Mouse (Mus musculus) layer of hippocampus, adult 2 months (tissue): Measurements from ENCODE around the gene Chad. TPM values are rescaled to one million over a fixed set of nuclear protein-coding genes. Genes with fewer than 3 reads are reported as not detected.
A peak's percentile ranks its signal among the peaks of the same experiment; 100 is the strongest.

Source experiments
- DNase-seq, 2 experiments: peaks; one replicate each; pipeline ENCODE4 v3.0.0; 2022; ENCODE audit warnings: low spot score in 2 of 2
- H3K27ac ChIP-seq: fragments of 200-600 bp; 2 replicates; pipeline ENCODE4 v1.8.1; 2022
- H3K4me3 ChIP-seq: fragments of 200-600 bp; 2 replicates; pipeline ENCODE4 v1.8.1; 2022; ENCODE audit warnings: mild to moderate bottlenecking
- CTCF ChIP-seq: fragments of 200-600 bp; conservative IDR thresholded peaks from 2 replicates; pipeline ENCODE4 v1.8.1; 2022; ENCODE audit warnings: antibody characterized with exemption, mild to moderate bottlenecking, moderate library complexity
- total RNA-seq, 2 experiments: library from RNA; stranded (reverse); gene quantifications; 2 replicates each; pipeline ENCODE4 v1.2.3; 2021

Gene Chad
- total RNA-seq, 2 experiments from 2014 or later, result 0.28 to 0.49 TPM

GRCm38 (mm10) chr11:94610744-94611740 lies 46.2 kb downstream of the Chad start:
- H3K4me3 ChIP-seq, result no peak overlapping the region
- TF ChIP-seq CTCF, result no peak

GRCm38 (mm10) chr11:94614603-94615002 lies 49.8 kb downstream of the Chad start:
- TF ChIP-seq CTCF, result no peak
- no peak for DNase-seq
- Histone ChIP-seq H3K4me3 (no peak overlapping the region), H3K27ac (no peak overlapping the region)

More at GRCm38 (mm10) chr11:94610744-94611740, 46.2 kb downstream of the Chad start:
- H3K27ac ChIP-seq, result 0 out of 2 replicates have a peak overlapping the region, but pooled peaks have one; percentile 29
- no peak for DNase-seq

- Histone ChIP-seq H3K4me3 (no peak overlapping the region), H3K27ac (no peak overlapping the region)
- TF ChIP-seq CTCF, result no peak
- DNase-seq, result no peak
Measured at GRCm38 (mm10) chr11:94615494-94615893, 50.6 kb downstream of the Chad start.

GRCm38 (mm10) chr11:94617646-94618045 lies 52.8 kb downstream of the Chad start:
- TF ChIP-seq CTCF, result no peak
- H3K4me3 ChIP-seq, result no peak overlapping the region
- no peak overlapping the region for H3K27ac ChIP-seq
- DNase-seq, result no peak

Other genes starting within 250 kb of the Chad start
- gene Luc7l3, start 243.1 kb upstream of the Chad start, total RNA-seq, result 100 to 1,000 TPM; 115 to 132 TPM
- gene Ankrd40, start 237.0 kb upstream of the Chad start, total RNA-seq, result 100 to 1,000 TPM; 113 to 119 TPM
- 1 to 10 TPM; 1.2 to 2.2 TPM for gene Abcc3, start 172.1 kb upstream of the Chad start, total RNA-seq
- 10 to 100 TPM; 61.0 to 74.0 TPM for gene Cacna1g, start 90.8 kb upstream of the Chad start, total RNA-seq
- under 1 TPM in 1 of 2 experiments, not detected in 1; 0.18 TPM for gene Spata20, start 78.9 kb upstream of the Chad start, total RNA-seq
- 1 to 10 TPM; 1.6 TPM for gene Epn3, start 65.1 kb upstream of the Chad start, total RNA-seq
- gene Mycbpap, start 43.3 kb upstream of the Chad start, total RNA-seq, result 1 to 10 TPM; 2.2 to 4.6 TPM
- 10 to 100 TPM in 1 of 2 experiments, 1 to 10 TPM in 1; 9.3 to 11.3 TPM for gene Rsad1, start 15.8 kb upstream of the Chad start, total RNA-seq
- 10 to 100 TPM; 18.7 to 19.5 TPM for gene Acsf2, start 36.8 kb downstream of the Chad start, total RNA-seq
- gene Lrrc59, start 64.7 kb downstream of the Chad start, total RNA-seq, result 10 to 100 TPM; 74.8 to 75.8 TPM
- gene Mrpl27, start 88.7 kb downstream of the Chad start, total RNA-seq, result 10 to 100 TPM; 60.8 to 66.0 TPM
- gene Eme1, start 88.9 kb downstream of the Chad start, total RNA-seq, result under 1 TPM; 0.27 to 0.41 TPM
- gene Xylt2, start 112.5 kb downstream of the Chad start, total RNA-seq, result 10 to 100 TPM; 25.5 to 27.7 TPM
- not detected for gene Gm11541, start 139.5 kb downstream of the Chad start, total RNA-seq
- gene Cdc34b, start 176.7 kb downstream of the Chad start, total RNA-seq, result not detected
- gene Tmem92, start 217.7 kb downstream of the Chad start, total RNA-seq, result not detected